Mouse (Mus musculus) cerebellum, postnatal 4 days (tissue): ENCODE measurements around the gene Dennd4b.
A peak's percentile ranks its signal among the peaks of the same experiment; 100 is the strongest.
"Not testable (repeated sequence)": the region's sequence is repeated elsewhere in the genome, so short reads cannot be mapped to it uniquely, and the experiment has no call there.

Source experiments
- DNase-seq, 2 experiments: peaks; one replicate each; pipeline ENCODE4 v3.0.0; 2022; ENCODE audit warnings: low spot score in 2 of 2, mixed read lengths in 1 of 2

Gene Dennd4b

GRCm38 (mm10) chr3:90253174-90253573 lies 11.8 kb upstream of the Dennd4b start:
- DNase-seq: not testable (repeated sequence)

GRCm38 (mm10) chr3:90253653-90254418 lies 11.1 kb upstream of the Dennd4b start, which contains the start of gene Crtc2:
Gene Crtc2 (plus strand): TSS chr3:90254163.
- peak; percentile 75 to 92 for DNase-seq

DNA sequence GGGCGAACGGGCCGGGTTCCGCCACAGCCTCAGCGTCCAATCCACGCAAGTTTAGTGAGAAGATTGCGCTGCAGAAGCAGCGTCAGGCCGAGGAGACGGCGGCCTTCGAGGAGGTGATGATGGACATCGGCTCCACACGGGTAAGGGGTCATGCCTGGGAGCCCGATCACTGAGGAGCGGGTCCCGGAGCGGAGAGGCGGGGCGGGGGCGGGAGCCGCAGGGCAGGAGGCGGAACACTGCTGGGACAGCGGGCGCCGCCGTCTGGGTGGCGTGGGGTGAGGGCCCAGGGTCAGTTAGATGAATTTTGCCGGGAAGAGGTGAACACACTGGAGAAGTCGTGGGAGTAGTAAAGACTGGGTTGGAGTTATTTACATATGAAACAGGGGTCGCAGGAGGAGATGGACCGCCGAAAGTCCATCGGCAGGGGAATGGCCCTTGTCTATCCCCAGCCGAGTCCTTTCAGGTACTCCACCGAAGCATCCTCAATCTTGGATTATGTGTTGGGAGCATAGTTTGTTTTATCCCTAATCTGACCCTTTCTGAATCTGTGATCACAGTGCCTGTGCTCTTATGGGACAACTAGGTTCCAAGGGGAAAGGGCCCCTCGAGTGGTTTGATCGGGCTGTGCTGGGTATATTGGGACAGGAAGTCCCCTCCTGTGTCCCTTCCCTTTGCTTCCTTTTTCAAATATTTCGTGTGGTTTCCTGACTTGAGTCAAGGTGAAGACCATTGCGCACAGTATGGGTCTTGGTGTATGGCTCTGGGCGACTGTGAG lies 10.4 kb upstream of the Dennd4b start:
- no peak for DNase-seq

DNA sequence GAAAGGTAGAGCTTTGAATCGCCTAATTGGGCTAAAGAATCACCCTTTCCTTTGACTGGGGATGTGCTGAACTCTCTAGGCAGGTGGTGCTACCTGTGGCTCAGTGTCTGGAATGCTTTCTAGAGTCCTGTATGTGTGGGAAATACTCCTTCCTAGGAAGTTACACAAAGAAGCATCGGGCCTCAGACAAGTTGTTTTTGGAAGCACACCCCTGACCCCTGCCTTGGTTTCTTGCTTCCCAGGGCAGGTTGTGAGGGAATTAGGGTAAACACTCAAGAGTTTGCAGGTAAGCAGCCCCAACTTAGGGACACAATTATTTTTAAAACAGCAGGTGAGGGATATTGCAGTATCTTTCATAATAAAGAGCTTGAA lies 9.8 kb upstream of the Dennd4b start:
- no peak for DNase-seq

DNA sequence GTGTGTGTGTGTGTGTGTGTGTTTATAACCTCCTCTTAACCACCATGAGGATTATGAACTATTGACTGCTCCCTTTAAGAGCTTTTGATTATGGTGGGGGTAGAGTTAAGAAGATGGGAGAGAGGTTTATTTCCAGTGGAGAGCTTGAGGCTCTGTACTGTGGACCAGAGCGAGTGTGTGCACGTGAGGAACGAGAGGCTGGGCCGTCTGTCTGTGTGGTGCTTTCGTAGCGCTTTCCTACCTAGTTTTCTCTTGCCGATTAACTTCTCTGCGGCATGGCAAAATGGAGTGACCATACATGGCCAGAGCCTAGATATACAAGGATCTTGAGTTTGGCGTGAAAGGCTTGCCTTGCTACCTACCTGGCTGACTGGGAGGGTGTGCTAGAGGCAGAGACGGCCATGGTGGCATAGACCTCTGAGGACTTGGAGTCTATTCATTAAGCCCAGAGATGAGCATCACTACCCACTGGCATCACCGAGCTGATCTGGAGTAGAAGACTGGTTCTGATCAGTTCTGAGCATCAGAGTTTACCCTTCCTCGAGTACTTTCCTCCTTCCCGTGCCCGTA lies 9.1 kb upstream of the Dennd4b start:
- no peak for DNase-seq

- DNase-seq: peak in 1 of 2 experiments; percentile 61
Measured at GRCm38 (mm10) chr3:90256731-90257530, 8.1 kb upstream of the Dennd4b start.

DNA sequence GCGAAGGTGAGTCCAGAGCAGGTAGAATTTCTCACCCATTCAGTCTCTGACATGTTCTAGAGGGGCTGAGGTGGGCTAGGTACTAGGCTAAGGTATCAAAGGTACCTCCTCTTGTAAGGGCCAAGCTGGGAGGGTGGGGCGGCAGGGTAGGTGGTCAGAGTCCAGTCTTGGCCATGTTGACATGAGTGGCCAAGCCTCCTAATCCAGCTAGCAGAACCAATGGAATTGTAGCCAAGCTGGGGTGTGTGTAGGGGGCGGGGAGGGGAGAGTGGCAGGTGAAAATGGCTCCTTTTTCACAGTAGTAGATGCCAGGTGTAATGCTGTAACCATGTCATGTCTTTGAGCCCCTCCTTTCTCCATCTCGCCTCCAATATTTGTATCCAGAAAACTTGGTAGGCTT lies 6.5 kb upstream of the Dennd4b start:
- DNase-seq: no peak

GRCm38 (mm10) chr3:90263121-90263771 lies 1.7 kb upstream of the Dennd4b start:
- no peak for DNase-seq

DNA sequence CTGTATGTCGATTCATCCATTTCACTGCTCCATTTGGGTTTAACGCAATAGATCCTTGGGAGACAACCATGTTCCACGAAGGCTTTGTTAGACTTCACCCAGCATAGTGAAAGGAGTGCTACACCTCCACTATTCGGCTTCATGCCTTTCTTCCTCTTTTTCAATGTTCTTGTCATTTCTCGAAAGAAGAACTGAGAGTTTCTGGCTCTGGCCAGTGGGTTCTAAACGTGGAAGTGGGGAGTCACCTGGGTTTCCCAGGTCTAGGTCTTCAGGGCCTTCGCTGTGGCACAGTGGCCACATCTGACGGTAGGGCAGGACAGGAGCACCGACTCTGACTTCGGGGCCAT lies 325 bp upstream of the Dennd4b start:
- no peak for DNase-seq

- no peak for DNase-seq
Measured at GRCm38 (mm10) chr3:90265932-90266741, 1.2 kb downstream of the Dennd4b start.

DNA sequence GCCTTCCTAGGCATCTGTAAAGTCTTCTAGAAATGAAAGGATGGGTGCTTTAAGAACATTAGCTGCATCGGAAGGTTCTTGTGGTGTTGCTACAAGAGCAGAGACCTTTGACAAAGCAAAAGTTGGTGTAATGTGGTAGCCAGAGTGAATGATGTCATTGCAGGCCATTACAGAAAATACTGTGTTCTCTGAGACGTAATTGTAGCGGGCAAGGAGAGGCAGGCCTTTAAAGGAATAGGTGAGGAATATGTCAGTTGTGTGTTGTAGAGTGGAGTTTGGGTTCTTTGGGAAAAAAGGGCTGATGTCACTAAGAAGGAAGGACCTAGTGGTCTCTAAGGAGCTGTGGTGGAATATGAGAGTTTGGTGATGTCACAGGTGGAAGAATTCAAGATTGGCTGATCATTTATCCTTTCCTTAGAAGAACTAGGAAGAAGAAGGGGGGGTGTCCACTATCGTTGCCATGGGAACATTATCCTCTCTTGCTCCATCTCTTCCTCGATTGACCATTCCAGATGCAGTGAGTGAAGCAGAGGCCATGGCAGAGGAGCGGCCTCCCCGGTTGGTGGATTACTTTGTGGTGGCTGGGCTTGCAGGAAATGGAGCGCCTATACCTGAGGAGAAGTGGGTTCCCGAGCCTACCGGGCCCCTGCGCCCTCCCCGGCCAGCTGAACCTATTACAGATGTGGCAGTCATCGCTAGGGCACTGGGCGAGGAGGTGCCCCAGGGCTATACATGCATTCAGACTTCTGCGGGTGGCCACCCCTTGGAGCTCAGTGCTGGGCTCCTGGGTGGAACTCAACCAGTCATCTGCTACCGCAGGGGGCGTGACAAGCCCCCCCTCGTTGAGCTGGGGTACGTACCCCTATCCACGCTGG lies 2.2 kb downstream of the Dennd4b start:
- no peak for DNase-seq

GRCm38 (mm10) chr3:90268190-90268589 lies 3.2 kb downstream of the Dennd4b start:
- no peak for DNase-seq

- no peak for DNase-seq
Measured at GRCm38 (mm10) chr3:90268971-90269370, 4.0 kb downstream of the Dennd4b start.

DNA sequence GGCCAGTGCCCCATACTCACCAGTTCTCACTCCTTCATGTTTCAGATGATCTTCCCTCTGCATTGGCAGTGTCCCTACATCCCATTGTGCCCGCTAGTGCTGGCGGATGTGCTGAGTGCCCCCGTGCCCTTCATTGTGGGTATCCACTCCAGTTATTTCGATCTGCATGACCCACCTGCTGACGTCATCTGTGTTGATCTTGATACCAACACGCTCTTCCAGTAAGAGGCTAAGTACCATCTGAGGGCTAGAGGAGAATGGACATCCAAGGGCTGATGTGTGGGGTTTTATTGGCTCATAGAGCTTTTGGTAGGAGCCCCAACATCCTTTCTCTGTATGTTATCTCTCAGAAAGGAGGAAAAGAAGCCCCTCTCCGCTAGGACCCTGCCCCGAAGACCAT lies 5.8 kb downstream of the Dennd4b start:
- DNase-seq: no peak

DNA sequence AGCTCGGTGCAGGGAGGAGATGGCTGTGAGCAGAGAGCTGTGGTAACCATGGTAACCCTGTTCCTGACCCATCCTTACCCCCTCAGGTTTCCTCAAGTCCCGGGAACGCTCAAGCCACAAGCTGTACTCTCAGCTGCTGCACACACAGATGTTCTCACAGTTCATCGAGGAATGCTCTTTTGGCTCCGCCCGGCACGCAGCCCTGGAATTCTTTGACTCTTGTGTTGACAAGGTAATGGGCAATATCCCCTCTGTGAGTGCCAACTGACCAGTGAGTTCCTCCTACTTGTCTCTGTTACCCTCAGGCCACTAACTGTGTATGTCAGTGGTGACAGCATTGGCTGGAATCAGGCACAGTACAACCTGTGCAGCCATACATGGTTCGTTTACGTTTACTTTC lies 7.2 kb downstream of the Dennd4b start:
- no peak for DNase-seq

GRCm38 (mm10) chr3:90273855-90274254 lies 8.9 kb downstream of the Dennd4b start:
- DNase-seq: no peak

- no peak for DNase-seq
Measured at GRCm38 (mm10) chr3:90275286-90275685, 10.3 kb downstream of the Dennd4b start.

GRCm38 (mm10) chr3:90276858-90277257 lies 11.9 kb downstream of the Dennd4b start:
- DNase-seq: no peak

DNA sequence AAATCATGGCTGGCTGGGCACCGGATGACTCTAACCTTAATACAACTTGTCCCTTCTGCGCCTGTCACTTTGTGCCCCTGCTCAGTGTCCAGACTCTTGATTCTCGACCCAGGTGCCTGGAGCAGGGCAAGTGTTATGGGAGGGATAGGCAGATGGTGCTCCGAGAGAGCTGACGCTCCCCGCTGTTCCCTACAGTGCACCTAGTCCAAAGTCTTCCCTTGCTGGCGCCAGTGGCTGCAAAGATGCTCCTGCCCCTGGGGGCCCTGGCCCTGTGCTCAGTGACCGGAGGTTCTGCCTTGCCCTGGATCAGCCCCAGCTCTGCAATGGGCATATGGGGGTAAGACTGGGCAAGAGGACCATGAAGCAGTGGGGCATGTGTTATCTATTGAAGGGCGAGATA lies 12.8 kb downstream of the Dennd4b start:
- no peak for DNase-seq

GRCm38 (mm10) chr3:90278211-90278610 lies 13.2 kb downstream of the Dennd4b start:
- DNase-seq: no peak
